Mouse (Mus musculus): ENCODE results near the gene Synpo2. TPM values are rescaled to one million over a fixed set of nuclear protein-coding genes. Genes with fewer than 3 reads are reported as not detected.

The Synpo2 gene
- polyA plus RNA-seq, 1 experiment from 2014 or later: 0.21 TPM

DNA sequence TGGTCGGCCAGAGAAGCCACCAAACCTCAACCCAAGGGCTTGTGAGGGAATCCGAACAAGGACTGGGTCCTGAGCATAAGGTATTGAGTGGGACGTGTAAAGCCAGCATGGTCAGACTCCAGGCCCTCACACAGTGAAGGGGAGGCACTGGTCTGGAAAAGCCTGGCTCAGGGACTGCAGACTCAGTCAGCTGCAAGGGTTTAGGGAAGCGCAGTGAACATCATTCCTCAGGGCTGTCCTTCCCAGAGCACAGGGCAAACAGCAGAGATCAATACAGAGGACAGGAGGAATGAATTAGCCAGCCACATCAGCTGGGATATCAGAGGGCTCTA is 72.8 kb downstream of the Synpo2 start:
- no peak for DNase-seq
- H3K27ac ChIP-seq: no peak overlapping the region
- H3K4me2 ChIP-seq: no peak overlapping the region

DNA sequence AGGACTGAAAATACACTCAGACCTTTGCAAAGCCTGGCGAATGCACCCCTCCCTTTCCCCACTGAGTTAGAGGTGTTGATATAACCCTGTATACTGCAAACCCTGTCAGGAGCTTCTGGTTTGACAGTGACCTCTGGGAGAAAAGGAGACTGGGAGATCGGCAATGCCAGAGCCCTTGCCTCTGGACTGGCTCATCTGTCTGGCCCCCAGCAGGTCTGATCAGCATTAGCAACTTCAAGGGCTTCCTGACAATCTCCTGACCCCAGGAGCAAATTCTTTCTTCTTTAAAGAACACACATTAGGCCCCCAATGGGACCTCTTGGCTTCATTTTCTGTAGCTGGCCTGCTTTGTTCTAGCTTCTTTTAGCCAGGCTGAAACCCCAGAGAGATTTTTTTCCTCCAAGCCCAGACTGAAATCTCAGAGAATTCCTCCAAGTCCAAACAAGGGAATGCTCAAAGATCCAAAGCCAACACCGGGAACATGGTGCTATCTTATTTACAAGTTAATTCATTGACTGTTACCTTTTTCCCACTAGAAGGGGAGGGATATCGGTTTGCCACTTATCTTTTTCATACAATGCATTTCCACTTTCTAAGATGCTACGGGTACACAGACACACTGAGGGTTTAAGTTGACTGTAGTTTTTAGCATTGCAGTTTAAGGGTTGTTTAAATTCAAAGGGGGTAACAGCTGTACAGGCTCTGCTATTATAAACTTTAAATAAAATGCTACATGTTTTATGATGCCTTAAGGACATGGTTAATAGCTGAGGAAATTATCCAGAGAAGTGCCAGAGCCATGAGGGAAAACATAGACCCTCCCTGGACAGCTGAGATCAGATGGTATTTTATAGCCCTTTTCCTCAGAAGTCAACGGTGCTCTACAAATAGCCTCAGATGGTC is 73.4 kb downstream of the Synpo2 start:
- DNase-seq (no peak), ATAC-seq (ENCODE audit: low read depth) (no peak)
- Histone ChIP-seq H3K27ac (no peak overlapping the region), H3K4me3 (replicated peaks) (no peak overlapping the region), H3K27me3 (no peaks in the 10 kb centered on the region), H3K9me3 (replicated peaks) (no peaks in the 10 kb centered on the region), H3K36me3 (no peaks in the 10 kb centered on the region), H3K9ac (no peak overlapping the region), H3K4me2 (no peak overlapping the region), H3K4me1 (replicated peaks) (0 out of 2 replicates have a peak, but pooled peaks cover 9% of the 10 kb centered on the region)
- 49% methylated on average over 6 of the region's 6 CpGs for WGBS (ENCODE audit: insufficient replicate concordance)

More for the DNA sequence above, 72.8 kb downstream of the Synpo2 start:
- ATAC-seq (ENCODE audit: low read depth): no peak
- no peaks in the 10 kb centered on the region for H3K36me3 ChIP-seq
- H3K27me3 ChIP-seq: no peaks in the 10 kb centered on the region
- H3K4me1 ChIP-seq (replicated peaks): 0 out of 2 replicates have a peak, but pooled peaks cover 9% of the 10 kb centered on the region
- H3K9me3 ChIP-seq (replicated peaks): no peaks in the 10 kb centered on the region
- no peak overlapping the region for H3K9ac ChIP-seq
- 44% methylated on average over 4 of the region's 4 CpGs for WGBS (ENCODE audit: insufficient replicate concordance)
- H3K4me3 ChIP-seq (replicated peaks): no peak overlapping the region

DNA sequence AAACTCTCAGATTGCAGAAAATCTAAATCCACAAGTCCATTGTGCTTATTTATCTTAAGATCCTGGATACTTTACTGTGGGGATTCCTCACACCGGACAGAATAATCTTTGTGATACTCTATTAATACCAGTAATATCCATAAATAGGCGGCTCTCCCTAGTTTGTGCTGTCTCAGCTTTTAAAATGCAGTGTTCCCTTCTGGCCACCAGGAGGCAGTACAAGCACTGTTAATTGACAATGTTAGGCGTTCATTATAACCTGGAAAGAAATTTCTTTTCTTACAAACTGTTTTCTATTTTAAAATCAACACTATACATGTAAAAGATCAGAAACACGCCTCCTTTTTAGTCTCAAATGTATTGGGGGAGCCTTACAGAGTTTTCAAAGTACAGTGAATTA is 75.2 kb downstream of the Synpo2 start:
- no peaks in the 10 kb centered on the region for H3K36me3 ChIP-seq
- WGBS (ENCODE audit: insufficient replicate concordance): 13% methylated on average over 4 of the region's 4 CpGs
- H3K4me3 ChIP-seq (replicated peaks): no peak overlapping the region
- H3K27ac ChIP-seq: no peak overlapping the region
- H3K4me2 ChIP-seq: no peak overlapping the region
- ATAC-seq (ENCODE audit: low read depth) (no peak), DNase-seq (no peak)
- no peak overlapping the region for H3K9ac ChIP-seq
- no peaks in the 10 kb centered on the region for H3K9me3 ChIP-seq (replicated peaks)
- 0 out of 2 replicates have a peak, but pooled peaks cover 9% of the 10 kb centered on the region for H3K4me1 ChIP-seq (replicated peaks)
- no peaks in the 10 kb centered on the region for H3K27me3 ChIP-seq

DNA sequence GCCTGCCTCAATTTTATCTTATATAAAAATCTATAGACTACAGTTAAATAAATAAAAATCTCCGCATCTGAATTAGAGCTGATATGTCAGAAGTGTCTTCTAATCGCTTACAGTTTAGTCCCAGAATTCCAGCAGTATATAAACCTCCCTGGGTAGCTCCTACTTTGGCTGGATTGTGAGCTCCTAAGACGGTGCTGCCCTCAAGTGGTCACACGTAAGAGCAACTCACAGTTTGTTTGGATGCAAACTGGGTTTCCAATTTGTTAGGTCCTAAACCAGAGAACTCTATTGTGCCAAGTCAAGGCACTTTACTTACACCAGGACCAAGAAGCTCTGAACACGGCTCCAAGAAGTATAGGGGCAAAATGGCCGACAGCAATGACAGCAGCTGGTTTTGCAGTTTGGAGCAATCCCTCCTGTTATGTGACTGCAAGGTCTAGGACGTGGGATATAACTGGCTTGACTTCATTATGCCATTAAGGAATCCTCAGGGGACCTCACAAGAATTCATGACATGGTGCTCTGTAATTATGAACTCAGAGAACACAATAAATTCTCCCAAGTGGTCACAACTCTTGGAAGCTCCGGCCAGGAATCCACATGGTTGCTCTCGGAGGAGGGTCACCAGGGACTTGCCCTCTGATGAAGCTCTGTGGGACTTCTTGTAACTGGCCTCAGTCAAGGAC is 76.7 kb downstream of the Synpo2 start:
- no peak for ATAC-seq (ENCODE audit: low read depth)
- Histone ChIP-seq H3K27me3 (no peaks in the 10 kb centered on the region), H3K9ac (no peak overlapping the region), H3K9me3 (replicated peaks) (no peaks in the 10 kb centered on the region), H3K4me3 (replicated peaks) (no peak overlapping the region), H3K4me1 (replicated peaks) (0 out of 2 replicates have a peak, but pooled peaks cover 4% of the 10 kb centered on the region), H3K36me3 (no peaks in the 10 kb centered on the region), H3K4me2 (no peak overlapping the region), H3K27ac (no peak overlapping the region)
- no peak for DNase-seq
- WGBS (ENCODE audit: insufficient replicate concordance): 32% methylated on average over 9 of the region's 9 CpGs

DNA sequence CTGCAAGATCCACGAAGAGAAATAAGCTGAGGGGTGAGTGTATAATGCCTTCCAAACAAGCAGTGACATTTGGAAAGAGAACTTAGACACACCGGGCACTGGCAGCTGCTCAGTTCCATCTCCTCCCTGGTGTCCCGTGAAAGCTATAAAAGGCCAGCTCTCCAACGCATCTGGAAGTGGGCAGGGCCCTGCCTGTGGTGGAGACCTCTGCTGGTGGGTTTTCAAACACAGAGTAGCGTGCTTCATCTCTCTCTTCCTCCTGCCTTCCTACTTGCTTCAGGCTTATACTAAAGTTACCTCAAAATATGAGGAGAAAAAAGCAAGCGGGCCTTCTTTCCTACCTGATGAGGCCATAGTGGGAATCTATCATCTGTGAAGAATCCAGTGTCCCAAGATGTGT is 77.4 kb downstream of the Synpo2 start:
- ATAC-seq (ENCODE audit: low read depth) (no peak), DNase-seq (no peak)
- WGBS (ENCODE audit: insufficient replicate concordance): 42% methylated on average over 6 of the region's 6 CpGs
- no peaks in the 10 kb centered on the region for H3K27me3 ChIP-seq
- H3K9me3 ChIP-seq (replicated peaks): no peaks in the 10 kb centered on the region
- H3K27ac ChIP-seq: no peak overlapping the region
- no peak overlapping the region for H3K9ac ChIP-seq
- no peak overlapping the region for H3K4me2 ChIP-seq
- H3K4me1 ChIP-seq (replicated peaks): no peaks in the 10 kb centered on the region
- no peaks in the 10 kb centered on the region for H3K36me3 ChIP-seq
- no peak overlapping the region for H3K4me3 ChIP-seq (replicated peaks)

DNA sequence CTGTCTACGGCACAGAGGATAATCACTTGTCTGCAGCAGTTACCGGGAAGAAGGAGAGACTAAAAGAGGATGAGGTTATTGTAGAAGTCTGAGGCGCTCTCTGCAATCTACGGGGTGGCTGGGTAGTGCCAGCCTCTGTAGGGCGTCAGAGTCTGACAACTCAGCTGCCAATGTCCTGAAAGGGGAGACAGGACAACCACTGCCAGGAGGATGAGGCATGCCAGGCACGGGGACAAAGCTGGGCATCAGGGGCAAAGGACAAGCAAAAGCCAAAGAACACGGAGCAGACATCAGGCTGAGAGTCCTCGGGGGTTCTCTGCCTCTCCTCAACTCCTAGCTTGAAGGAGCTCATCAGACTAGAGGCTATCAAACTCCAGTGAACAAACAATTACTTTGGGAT is 82.6 kb downstream of the Synpo2 start:
- ATAC-seq (ENCODE audit: low read depth): no peak
- Histone ChIP-seq H3K4me2 (no peak overlapping the region), H3K9me3 (replicated peaks) (no peaks in the 10 kb centered on the region), H3K27ac (no peak overlapping the region), H3K4me1 (replicated peaks) (no peaks in the 10 kb centered on the region), H3K9ac (no peak overlapping the region), H3K36me3 (no peaks in the 10 kb centered on the region), H3K27me3 (no peaks in the 10 kb centered on the region), H3K4me3 (replicated peaks) (no peak overlapping the region)
- DNase-seq: no peak
- WGBS (ENCODE audit: insufficient replicate concordance): 66% methylated on average over 8 of the region's 8 CpGs

DNA sequence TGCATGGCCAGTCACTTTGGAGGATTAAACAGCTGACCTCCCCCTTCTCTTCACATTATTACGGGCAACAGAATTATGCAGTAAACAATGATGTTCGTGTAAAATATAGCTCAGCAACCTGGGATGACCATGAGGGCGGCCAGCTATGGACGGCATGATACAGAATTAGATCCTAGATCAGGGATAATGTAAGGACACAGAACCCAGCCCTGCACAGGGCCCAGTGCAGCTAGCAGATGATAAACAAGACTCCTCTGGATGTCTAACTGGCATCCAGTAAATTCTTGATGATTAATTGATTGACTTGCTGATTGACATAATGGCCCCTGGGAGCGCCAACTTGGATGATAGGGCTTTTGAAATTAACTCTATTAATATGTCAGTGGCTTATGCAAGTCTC is 83.0 kb downstream of the Synpo2 start:
- Histone ChIP-seq H3K36me3 (no peaks in the 10 kb centered on the region), H3K4me2 (no peak overlapping the region), H3K4me1 (replicated peaks) (no peaks in the 10 kb centered on the region), H3K9ac (no peak overlapping the region), H3K27me3 (no peaks in the 10 kb centered on the region), H3K4me3 (replicated peaks) (no peak overlapping the region), H3K9me3 (replicated peaks) (no peaks in the 10 kb centered on the region), H3K27ac (no peak overlapping the region)
- WGBS (ENCODE audit: insufficient replicate concordance): 68% methylated on average over 5 of the region's 5 CpGs
- no peak for DNase-seq
- no peak for ATAC-seq (ENCODE audit: low read depth)

DNA sequence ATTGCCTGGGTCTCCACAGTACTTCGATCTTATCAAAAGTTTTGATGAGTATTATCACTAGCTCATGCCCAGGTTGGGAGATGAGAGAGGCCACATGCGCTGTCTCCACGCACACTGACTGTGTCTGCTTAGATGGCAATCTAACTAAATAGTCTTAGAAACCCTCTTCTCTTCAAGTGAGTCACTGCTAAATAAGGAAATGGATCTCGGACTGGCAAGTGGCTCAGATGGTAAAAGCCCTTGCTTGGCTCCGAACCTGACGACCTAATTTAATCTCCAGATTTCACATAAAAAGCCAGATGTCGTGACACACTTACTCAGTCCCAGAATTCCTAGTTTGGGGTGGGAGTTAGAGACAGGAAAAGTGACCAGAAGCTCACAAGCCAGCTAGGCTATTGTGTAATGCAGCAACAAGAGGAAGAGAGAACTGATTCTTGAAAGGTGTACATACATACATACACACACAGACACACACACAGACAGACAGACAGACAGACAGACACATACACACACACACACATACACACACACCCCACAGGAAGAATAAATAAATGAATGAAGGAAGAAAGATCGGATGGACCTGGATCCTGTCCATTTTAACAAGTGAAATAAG is 85.3 kb downstream of the Synpo2 start:
- H3K4me3 ChIP-seq (replicated peaks): no peak overlapping the region
- ATAC-seq (ENCODE audit: low read depth): no peak
- H3K9ac ChIP-seq: no peak overlapping the region
- H3K4me2 ChIP-seq: no peak overlapping the region
- DNase-seq: no peak
- no peaks in the 10 kb centered on the region for H3K9me3 ChIP-seq (replicated peaks)
- H3K36me3 ChIP-seq: no peaks in the 10 kb centered on the region
- H3K4me1 ChIP-seq (replicated peaks): no peaks in the 10 kb centered on the region
- 39% methylated on average over 8 of the region's 8 CpGs for WGBS (ENCODE audit: insufficient replicate concordance)
- H3K27me3 ChIP-seq: no peaks in the 10 kb centered on the region
- no peak overlapping the region for H3K27ac ChIP-seq

DNA sequence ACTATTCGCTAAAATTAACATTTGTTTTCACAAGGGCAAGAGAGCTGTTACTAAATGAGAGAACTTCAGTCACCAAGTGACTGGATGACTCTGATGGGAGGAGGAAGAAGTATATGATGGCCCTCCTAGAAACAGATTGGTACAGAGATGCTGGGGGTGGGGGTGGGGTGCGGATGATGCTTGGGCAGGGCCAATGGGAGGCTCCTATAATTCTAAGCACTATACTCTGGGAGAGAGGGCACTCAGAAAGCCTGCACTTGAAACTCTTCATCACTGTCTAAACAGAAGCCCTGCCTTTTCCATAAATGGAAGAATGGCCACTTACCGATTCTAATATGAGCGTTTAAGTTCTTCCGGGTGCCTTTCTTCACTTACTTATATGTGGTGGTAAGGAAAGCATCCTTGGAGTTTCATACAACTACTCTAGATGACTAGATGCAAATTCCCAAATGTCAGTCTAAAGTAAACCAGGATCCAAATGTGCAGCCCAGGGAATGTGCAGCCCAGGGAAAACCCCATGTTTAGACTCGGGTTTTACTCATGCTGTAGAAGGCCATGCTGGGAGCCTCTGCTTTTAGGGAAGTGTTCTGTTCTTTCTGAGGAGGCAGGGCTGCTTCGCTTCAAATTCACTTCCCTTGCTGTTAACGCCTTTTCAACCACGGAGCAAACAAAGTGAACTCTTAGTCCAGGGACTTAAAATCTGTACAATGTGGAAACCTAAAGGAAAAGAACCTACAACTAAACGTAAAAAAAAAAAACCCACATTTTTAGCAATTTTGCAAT is 86.4 kb downstream of the Synpo2 start:
- no peaks in the 10 kb centered on the region for H3K36me3 ChIP-seq
- H3K27ac ChIP-seq: no peak overlapping the region
- no peak overlapping the region for H3K4me2 ChIP-seq
- no peaks in the 10 kb centered on the region for H3K27me3 ChIP-seq
- no peak for ATAC-seq (ENCODE audit: low read depth)
- no peak overlapping the region for H3K4me3 ChIP-seq (replicated peaks)
- 53% methylated on average over 10 of the region's 10 CpGs for WGBS (ENCODE audit: insufficient replicate concordance)
- no peaks in the 10 kb centered on the region for H3K9me3 ChIP-seq (replicated peaks)
- no peak for DNase-seq
- H3K4me1 ChIP-seq (replicated peaks): no peaks in the 10 kb centered on the region
- no peak overlapping the region for H3K9ac ChIP-seq

DNA sequence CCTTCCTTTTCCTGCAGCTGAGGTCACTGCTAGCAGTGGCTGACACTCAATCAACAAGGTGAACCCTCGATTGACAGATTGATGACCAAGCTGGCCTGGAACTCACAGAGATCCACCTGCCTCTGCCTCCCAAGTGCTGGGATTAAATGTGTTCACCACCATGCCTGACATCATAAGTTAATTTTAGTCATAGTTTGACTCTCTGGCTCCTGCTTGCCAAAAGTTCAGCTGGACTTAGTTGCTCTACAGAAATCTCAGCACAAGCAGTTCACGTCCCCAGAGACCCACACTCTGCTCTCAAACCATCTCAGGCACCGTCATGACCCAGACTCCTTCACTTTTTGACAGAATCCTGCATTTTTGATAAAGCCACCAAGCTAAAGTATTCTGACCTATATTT is 87.3 kb downstream of the Synpo2 start:
- 56% methylated on average over 3 of the region's 3 CpGs for WGBS (ENCODE audit: insufficient replicate concordance)
- no peak overlapping the region for H3K27ac ChIP-seq

DNA sequence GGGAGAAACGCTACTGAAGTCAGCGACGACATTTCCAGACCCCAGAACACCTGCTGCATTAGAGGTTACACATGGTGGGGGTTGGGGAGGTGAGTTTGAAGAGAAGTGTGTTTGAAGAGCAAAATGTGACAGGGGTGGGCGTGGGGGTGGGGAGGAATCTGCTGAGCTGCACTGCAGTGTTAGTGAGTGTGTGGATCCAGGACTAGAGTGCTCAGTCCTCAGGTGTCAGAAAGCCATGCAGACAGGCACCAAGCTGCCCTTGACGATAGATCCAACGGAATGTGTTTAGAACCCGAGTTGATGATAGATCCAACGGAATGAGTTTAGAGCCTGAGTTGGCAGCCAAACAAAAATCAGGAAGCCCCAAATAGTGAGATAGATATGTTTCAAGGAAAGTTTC is 89.4 kb downstream of the Synpo2 start:
- no peak overlapping the region for H3K27ac ChIP-seq
- no peak for DNase-seq
- no peaks in the 10 kb centered on the region for H3K27me3 ChIP-seq
- no peak overlapping the region for H3K4me3 ChIP-seq (replicated peaks)
- no peaks in the 10 kb centered on the region for H3K36me3 ChIP-seq
- ATAC-seq (ENCODE audit: low read depth): no peak
- H3K4me1 ChIP-seq (replicated peaks): no peaks in the 10 kb centered on the region
- H3K9me3 ChIP-seq (replicated peaks): no peaks in the 10 kb centered on the region
- 71% methylated on average over 8 of the region's 8 CpGs for WGBS (ENCODE audit: insufficient replicate concordance)
- no peak overlapping the region for H3K4me2 ChIP-seq
- no peak overlapping the region for H3K9ac ChIP-seq

More for the DNA sequence above, 87.3 kb downstream of the Synpo2 start:
- Histone ChIP-seq H3K27me3 (no peaks in the 10 kb centered on the region), H3K4me3 (replicated peaks) (no peak overlapping the region), H3K9ac (no peak overlapping the region), H3K9me3 (replicated peaks) (no peaks in the 10 kb centered on the region), H3K4me1 (replicated peaks) (no peaks in the 10 kb centered on the region), H3K4me2 (no peak overlapping the region), H3K36me3 (no peaks in the 10 kb centered on the region)
- ATAC-seq (ENCODE audit: low read depth): no peak
- no peak for DNase-seq
